Mouse (Mus musculus) liver, postnatal 0 days (tissue): ENCODE data around the gene Prr18. TPM values are rescaled to one million over a fixed set of nuclear protein-coding genes. Genes with fewer than 3 reads are reported as not detected.
A peak's percentile ranks its signal among the peaks of the same experiment; 100 is the strongest.
"Not testable (repeated sequence)": the region's sequence is repeated elsewhere in the genome, so short reads cannot be mapped to it uniquely, and the experiment has no call there.

Experiments
- ATAC-seq: fragments of 200-750 bp; cut with Nextera tagmentation; 2 replicates; pipeline ENCODE4 v1.8.0; 2017; ENCODE audit warnings: mild to moderate bottlenecking, moderate library complexity
- DNase-seq: peaks from one replicate; pipeline ENCODE4 v3.0.0-alpha.2; 2016
- H3K27ac ChIP-seq: fragments of 300-500 bp; sonication (generic); 2 replicates; pipeline ENCODE4 v1.5.1; 2014; ENCODE audit warnings: antibody characterized with exemption, moderate library complexity, mild to moderate bottlenecking, low read depth
- H3K27me3 ChIP-seq: fragments of 300-500 bp; sonication (generic); 2 replicates; pipeline ENCODE4 v1.6.1; 2014; ENCODE audit warnings: low read length, control low read depth, mixed read lengths; ENCODE audit not compliant: insufficient read depth
- H3K36me3 ChIP-seq: fragments of 300-500 bp; sonication (generic); replicated peaks from 2 replicates; pipeline ENCODE4 v1.6.1; 2014; ENCODE audit warnings: mild to moderate bottlenecking, control low read depth, low read length, moderate library complexity, mixed read lengths; ENCODE audit not compliant: insufficient read depth
- H3K4me1 ChIP-seq: fragments of 300-500 bp; sonication (generic); 2 replicates; pipeline ENCODE4 v1.6.1; 2014; ENCODE audit warnings: antibody characterized with exemption, mild to moderate bottlenecking, control low read depth; ENCODE audit not compliant: insufficient read depth
- H3K4me2 ChIP-seq: fragments of 300-500 bp; sonication (generic); 2 replicates; pipeline ENCODE4 v1.6.1; 2014; ENCODE audit warnings: low read depth, mild to moderate bottlenecking, low read length, moderate library complexity, mixed read lengths
- H3K4me3 ChIP-seq: fragments of 300-500 bp; sonication (generic); 2 replicates; pipeline ENCODE4 v1.5.1; 2014; ENCODE audit warnings: low read depth, low read length
- H3K9ac ChIP-seq: fragments of 300-500 bp; sonication (generic); replicated peaks from 2 replicates; pipeline ENCODE4 v1.6.1; 2014; ENCODE audit warnings: mild to moderate bottlenecking, moderate library complexity
- H3K9me3 ChIP-seq: fragments of 300-500 bp; sonication (generic); 2 replicates; pipeline ENCODE4 v1.6.1; 2016; ENCODE audit warnings: mild to moderate bottlenecking, control low read depth, low read length, mixed read lengths
- CTCF ChIP-seq: sonication (generic); IDR thresholded peaks from 2 replicates; pipeline ENCODE4 v1.5.1; 2016; ENCODE audit warnings: antibody characterized with exemption, low read depth
- EP300 ChIP-seq: IDR thresholded peaks from 2 replicates; pipeline ENCODE4 v1.6.1; 2016; ENCODE audit warnings: antibody characterized with exemption, low read depth, mild to moderate bottlenecking
- WGBS: fragments of 180-500 bp; shearing (Covaris S2); extraction: QIAGEN DNeasy Blood & Tissue Kit; methylation state at CpG from one replicate; pipeline ENCODE4 v1.1.7; 2014; ENCODE audit not compliant: insufficient replicate concordance; 5-methylcytosine and 5-hydroxymethylcytosine counted together
- polyA plus RNA-seq: library from polyadenylated mRNA; unstranded; fragments of >200 nt; fragmentation: Nextera tagmentation; extraction: Ambion mirVana; gene quantifications from 2 replicates; pipeline ENCODE4 v1.2.1, GENCODE M21; 2015

Gene Prr18
- polyA plus RNA-seq, 1 experiment from 2014 or later = not detected

GRCm38 (mm10) chr17:8310838-8311614, 26.2 kb upstream of the Prr18 start, which contains the start of gene Sft2d1:
Sft2d1 (plus strand) TSS chr17:8311102.
- Histone ChIP-seq H3K36me3 (no peaks in the 10 kb centered on the region), H3K4me2 (peak within 1 kb of the TSS; percentile 86), H3K4me3 (peak within 1 kb of the TSS; percentile 97), H3K9me3 (no peaks in the 10 kb centered on the region), H3K4me1 (peaks cover 23% of the 10 kb centered on the region), H3K27me3 (no peaks in the 10 kb centered on the region), H3K27ac (peak within 1 kb of the TSS; percentile 80), H3K9ac (peak within 1 kb of the TSS; percentile 84)
- TF ChIP-seq CTCF = no peak
- TF ChIP-seq EP300 = peak; percentile 57; the same call in 1 of the 2 replicates
- peak; percentile 96 for ATAC-seq
- peak; percentile 96 for DNase-seq
- WGBS = under 1% methylated on average over 52 of the region's 54 CpGs

- Histone ChIP-seq H3K27ac (peak overlapping the region; percentile 80), H3K27me3 (no peaks in the 10 kb centered on the region), H3K9ac (peak overlapping the region; percentile 84), H3K4me3 (peak overlapping the region; percentile 97), H3K4me1 (peaks cover 23% of the 10 kb centered on the region), H3K9me3 (no peaks in the 10 kb centered on the region), H3K4me2 (peak overlapping the region; percentile 86), H3K36me3 (no peaks in the 10 kb centered on the region)
- DNase-seq = no peak
- WGBS = 22% methylated on average over 3 of the region's 3 CpGs
- ATAC-seq = no peak
- TF ChIP-seq CTCF (no peak), EP300 (peak; percentile 20; the same call in 1 of the 2 replicates)
These were observed 25.5 kb upstream of the Prr18 start for GRCm38 (mm10) chr17:8311751-8312150.

- no peak for ATAC-seq
- Histone ChIP-seq H3K27me3 (no peaks in the 10 kb centered on the region), H3K4me1 (peaks cover 23% of the 10 kb centered on the region), H3K36me3 (no peaks in the 10 kb centered on the region; the same call in 1 of the 2 replicates), H3K9me3 (no peaks in the 10 kb centered on the region), H3K9ac (no peak overlapping the region), H3K4me2 (no peak overlapping the region), H3K27ac (no peak overlapping the region), H3K4me3 (no peak overlapping the region)
- 75% methylated on average over 3 of the region's 3 CpGs for WGBS
- TF ChIP-seq CTCF (no peak), EP300 (no peak)
- no peak for DNase-seq
These were observed 23.3 kb upstream of the Prr18 start for GRCm38 (mm10) chr17:8313976-8314375.

GRCm38 (mm10) chr17:8316251-8316650, 21.0 kb upstream of the Prr18 start:
- ATAC-seq = no peak
- TF ChIP-seq CTCF (peak; percentile 52), EP300 (no peak)
- no peak overlapping the region for H3K9ac ChIP-seq
- H3K27me3 ChIP-seq = no peaks in the 10 kb centered on the region
- WGBS = 67% methylated on average over 1 of the region's 1 CpGs
- H3K9me3 ChIP-seq = no peaks in the 10 kb centered on the region
- peaks cover 23% of the 10 kb centered on the region for H3K4me1 ChIP-seq
- no peak for DNase-seq
- H3K36me3 ChIP-seq = peaks cover 6% of the 10 kb centered on the region
- H3K4me3 ChIP-seq = no peak overlapping the region
- no peak overlapping the region for H3K27ac ChIP-seq
- H3K4me2 ChIP-seq = no peak overlapping the region

- H3K4me1 ChIP-seq, H3K27me3 ChIP-seq, H3K4me3 ChIP-seq, H3K9me3 ChIP-seq, H3K4me2 ChIP-seq, DNase-seq, ATAC-seq, H3K9ac ChIP-seq, H3K27ac ChIP-seq: not testable (repeated sequence)
- WGBS = 93% methylated on average over 10 of the region's 11 CpGs
- peaks cover 34% of the 10 kb centered on the region for H3K36me3 ChIP-seq
These were observed 10.4 kb upstream of the Prr18 start for GRCm38 (mm10) chr17:8326877-8327276.

- WGBS = 73% methylated on average over 7 of the region's 7 CpGs
- ATAC-seq (no peak), DNase-seq (no peak)
- TF ChIP-seq EP300 (no peak), CTCF (peak; percentile 59)
- Histone ChIP-seq H3K9ac (no peak overlapping the region), H3K9me3 (no peaks in the 10 kb centered on the region), H3K27ac (no peak overlapping the region), H3K36me3 (peaks cover 26% of the 10 kb centered on the region), H3K4me2 (no peak overlapping the region), H3K4me3 (no peak overlapping the region), H3K4me1 (no peaks in the 10 kb centered on the region), H3K27me3 (no peaks in the 10 kb centered on the region)
These were observed 8.6 kb upstream of the Prr18 start for GRCm38 (mm10) chr17:8328511-8329174.
